Mouse (Mus musculus) heart, embryonic 15.5 days (tissue): ENCODE measurements around the gene Rgs16. TPM values are rescaled to one million over a fixed set of nuclear protein-coding genes. Genes with fewer than 3 reads are reported as not detected.

Experiments used
- ATAC-seq: fragments of 200-750 bp; cut with Nextera tagmentation; replicated peaks from 2 replicates; pipeline ENCODE4 v1.8.0; 2017; ENCODE audit warnings: low read depth, moderate TSS enrichment; ENCODE audit not compliant: insufficient number of reproducible peaks, insufficient read depth, low FRiP score
- H3K27ac ChIP-seq: fragments of 300-500 bp; sonication (generic); 2 replicates; pipeline ENCODE4 v1.5.1; 2015; ENCODE audit warnings: mild to moderate bottlenecking, inconsistent platforms
- H3K27me3 ChIP-seq: fragments of 300-500 bp; sonication (generic); 2 replicates; pipeline ENCODE4 v1.6.1; 2015; ENCODE audit warnings: inconsistent platforms
- H3K36me3 ChIP-seq: fragments of 300-500 bp; sonication (generic); 2 replicates; pipeline ENCODE4 v1.6.1; 2015; ENCODE audit warnings: mild to moderate bottlenecking, inconsistent platforms
- H3K4me1 ChIP-seq: fragments of 300-500 bp; sonication (generic); replicated peaks from 2 replicates; pipeline ENCODE4 v1.6.1; 2015; ENCODE audit warnings: inconsistent platforms
- H3K4me2 ChIP-seq: fragments of 300-500 bp; sonication (generic); 2 replicates; pipeline ENCODE4 v1.6.1; 2015; ENCODE audit warnings: inconsistent platforms, mild to moderate bottlenecking, moderate library complexity
- H3K4me3 ChIP-seq: fragments of 300-500 bp; sonication (generic); 2 replicates; pipeline ENCODE4 v1.5.1; 2015; ENCODE audit warnings: mild to moderate bottlenecking, inconsistent platforms
- H3K9ac ChIP-seq: fragments of 300-500 bp; sonication (generic); 2 replicates; pipeline ENCODE4 v1.6.1; 2015; ENCODE audit warnings: mild to moderate bottlenecking, inconsistent platforms
- H3K9me3 ChIP-seq: fragments of 300-500 bp; sonication (generic); replicated peaks from 2 replicates; pipeline ENCODE4 v1.6.1; 2016; ENCODE audit warnings: inconsistent platforms
- WGBS: fragments of 180-500 bp; shearing (Covaris S2); methylation state at CpG from one replicate; pipeline ENCODE4 v1.1.7; 2015; ENCODE audit warnings: mixed read lengths; 5-methylcytosine and 5-hydroxymethylcytosine counted together
- polyA plus RNA-seq: library from polyadenylated mRNA; unstranded; fragments of >200 nt; fragmentation: Nextera tagmentation; extraction: Ambion mirVana; gene quantifications from 2 replicates; pipeline ENCODE4 v1.2.1, GENCODE M21; 2015

Gene Rgs16
- polyA plus RNA-seq = 5.9 and 6.4 TPM in 2 replicates

DNA sequence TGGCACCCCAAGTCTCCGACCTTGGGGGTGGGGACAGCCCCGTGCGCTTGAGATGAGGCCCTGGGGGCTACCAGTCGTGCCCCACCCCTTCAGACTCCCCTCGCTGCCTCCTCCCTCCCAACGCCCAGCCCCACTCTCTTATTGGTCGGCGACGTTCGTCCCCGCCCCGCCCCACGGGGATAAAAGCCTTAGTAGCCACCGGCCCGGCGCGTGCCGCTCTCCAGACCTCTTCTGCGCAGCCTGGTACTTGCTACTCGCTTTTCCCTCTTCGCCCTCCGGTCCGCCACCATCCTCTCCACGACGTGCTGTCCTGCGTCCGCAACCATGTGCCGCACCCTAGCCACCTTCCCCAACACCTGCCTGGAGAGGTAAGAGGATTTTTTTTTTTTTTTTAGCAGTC lies at the start of gene Rgs16:
TSS of gene Rgs16 (plus strand) at position 205 of the 400 bp plus-strand sequence.
- Histone ChIP-seq H3K4me3 (peak within 1 kb of the TSS; percentile 52), H3K4me2 (peak within 1 kb of the TSS; percentile 81), H3K27ac (no peak within 1 kb of the TSS), H3K36me3 (no peaks in the 10 kb centered on the region), H3K4me1 (peaks cover 29% of the 10 kb centered on the region), H3K9ac (peak within 1 kb of the TSS; percentile 52), H3K27me3 (peaks cover 37% of the 10 kb centered on the region), H3K9me3 (no peaks in the 10 kb centered on the region)
- peak; percentile 75 for ATAC-seq
- under 1% methylated on average over 28 of the region's 28 CpGs for WGBS

DNA sequence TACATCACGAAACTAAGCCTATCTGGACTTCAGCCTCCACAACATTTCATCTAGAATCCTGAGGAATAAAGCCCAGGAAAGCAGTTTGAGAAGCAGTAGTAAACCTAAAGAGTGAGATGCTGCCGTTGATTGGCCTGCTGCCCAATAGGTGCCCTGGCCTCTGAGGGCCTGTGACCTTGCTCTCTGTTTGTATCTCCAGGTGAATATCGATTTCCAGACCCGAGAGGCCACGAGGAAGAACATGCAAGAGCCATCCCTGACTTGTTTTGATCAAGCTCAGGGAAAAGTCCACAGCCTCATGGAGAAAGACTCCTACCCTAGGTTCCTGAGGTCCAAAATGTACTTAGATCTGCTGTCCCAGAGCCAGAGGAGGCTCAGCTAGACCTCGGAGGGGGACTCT lies 47.6 kb upstream of the Rgs16 start:
- WGBS = 76% methylated on average over 6 of the region's 6 CpGs
- no peak overlapping the region for H3K27ac ChIP-seq

DNA sequence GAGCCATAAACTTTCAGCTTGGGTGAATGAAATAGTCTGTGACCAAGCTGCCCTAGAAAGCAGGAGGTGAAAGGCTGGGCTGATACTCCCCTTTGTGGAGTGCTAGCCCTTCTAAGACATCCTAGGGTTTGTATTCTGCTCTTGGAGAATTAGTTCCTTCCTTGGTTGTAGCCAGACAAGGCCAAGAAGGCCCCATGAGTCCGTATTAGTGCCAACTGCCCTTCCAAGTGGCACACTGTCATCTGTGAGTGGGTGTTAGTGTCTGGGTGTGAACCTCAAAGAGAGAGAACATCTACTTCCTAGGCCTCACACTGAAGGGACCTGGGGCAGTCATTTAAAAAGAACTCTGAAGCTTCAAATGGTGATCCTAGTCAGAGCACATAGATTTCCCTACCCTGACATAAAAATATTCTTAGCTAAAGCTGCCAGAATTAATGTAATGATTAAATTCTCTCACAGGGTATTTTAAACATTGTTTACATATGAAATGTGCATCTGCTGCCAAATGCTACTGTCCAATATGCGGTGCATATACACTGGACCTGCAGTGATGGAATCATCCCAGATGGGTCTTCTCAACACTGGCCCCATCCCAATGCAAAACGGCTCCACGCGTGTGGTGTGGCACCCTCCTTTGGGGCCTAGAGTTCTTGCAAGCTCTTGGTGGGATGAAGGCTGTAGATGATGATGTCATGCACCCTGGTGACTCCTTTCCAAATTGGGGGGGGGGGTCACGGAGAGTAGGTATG lies 45.6 kb upstream of the Rgs16 start:
- Histone ChIP-seq H3K9ac (no peak overlapping the region), H3K27me3 (no peaks in the 10 kb centered on the region), H3K27ac (no peak overlapping the region), H3K9me3 (no peaks in the 10 kb centered on the region), H3K4me3 (no peak overlapping the region), H3K36me3 (no peaks in the 10 kb centered on the region), H3K4me2 (no peak overlapping the region), H3K4me1 (no peaks in the 10 kb centered on the region)
- no peak for ATAC-seq
- WGBS = 83% methylated on average over 6 of the region's 6 CpGs

More for the DNA sequence above, 47.6 kb upstream of the Rgs16 start:
- Histone ChIP-seq H3K27me3 (no peaks in the 10 kb centered on the region), H3K9ac (no peak overlapping the region), H3K4me3 (no peak overlapping the region), H3K9me3 (no peaks in the 10 kb centered on the region), H3K36me3 (no peaks in the 10 kb centered on the region), H3K4me2 (no peak overlapping the region), H3K4me1 (no peaks in the 10 kb centered on the region)
- ATAC-seq = no peak

DNA sequence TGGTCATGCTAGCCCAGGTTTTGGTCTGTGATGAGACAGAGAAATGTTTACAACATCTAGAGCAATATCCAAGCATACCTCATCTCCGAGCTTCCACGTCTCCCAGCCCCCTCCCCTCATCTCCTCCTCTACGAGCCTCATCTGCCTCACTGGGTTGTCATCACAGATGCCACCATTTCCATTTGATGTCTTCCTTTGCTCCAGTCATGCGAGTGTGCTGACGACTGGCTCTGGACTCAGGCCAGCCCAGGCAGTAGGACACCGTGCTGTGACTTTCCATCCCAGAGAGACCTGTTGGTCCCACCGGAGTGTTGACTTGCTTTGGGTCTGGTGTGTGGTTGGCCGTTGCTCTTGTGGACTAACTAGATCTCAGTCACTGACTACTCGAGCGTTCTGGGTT lies 44.8 kb upstream of the Rgs16 start:
- H3K27ac ChIP-seq = no peak overlapping the region
- H3K9me3 ChIP-seq = no peaks in the 10 kb centered on the region
- no peaks in the 10 kb centered on the region for H3K4me1 ChIP-seq
- H3K9ac ChIP-seq = no peak overlapping the region
- 75% methylated on average over 10 of the region's 10 CpGs for WGBS
- ATAC-seq = no peak
- H3K4me3 ChIP-seq = no peak overlapping the region
- H3K4me2 ChIP-seq = no peak overlapping the region
- no peaks in the 10 kb centered on the region for H3K27me3 ChIP-seq
- H3K36me3 ChIP-seq = no peaks in the 10 kb centered on the region

DNA sequence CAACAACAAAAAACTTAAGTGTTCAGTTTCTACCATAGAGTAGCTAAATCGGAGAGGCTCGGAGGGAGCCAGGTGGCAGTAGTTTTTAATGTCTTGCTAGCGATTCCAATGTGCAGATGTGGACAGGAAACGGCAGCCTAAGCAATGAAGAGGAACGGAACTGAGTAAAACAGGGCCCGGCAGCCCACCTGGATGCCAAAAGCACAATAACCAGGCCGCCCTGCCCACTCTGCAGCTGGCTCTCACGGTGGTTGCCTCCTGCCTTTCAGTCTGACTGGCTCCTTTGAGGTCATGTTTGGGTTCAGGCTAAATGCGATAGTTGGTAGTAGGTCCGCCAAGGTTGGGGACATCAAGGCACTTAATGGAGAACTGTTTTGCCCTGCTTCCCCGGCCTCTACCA lies 44.1 kb upstream of the Rgs16 start:
- H3K4me1 ChIP-seq = no peaks in the 10 kb centered on the region
- H3K4me3 ChIP-seq = no peak overlapping the region
- H3K9ac ChIP-seq = no peak overlapping the region
- H3K27ac ChIP-seq = no peak overlapping the region
- no peaks in the 10 kb centered on the region for H3K27me3 ChIP-seq
- WGBS = 91% methylated on average over 11 of the region's 11 CpGs
- no peaks in the 10 kb centered on the region for H3K9me3 ChIP-seq
- no peak overlapping the region for H3K4me2 ChIP-seq
- H3K36me3 ChIP-seq = no peaks in the 10 kb centered on the region
- ATAC-seq = no peak

DNA sequence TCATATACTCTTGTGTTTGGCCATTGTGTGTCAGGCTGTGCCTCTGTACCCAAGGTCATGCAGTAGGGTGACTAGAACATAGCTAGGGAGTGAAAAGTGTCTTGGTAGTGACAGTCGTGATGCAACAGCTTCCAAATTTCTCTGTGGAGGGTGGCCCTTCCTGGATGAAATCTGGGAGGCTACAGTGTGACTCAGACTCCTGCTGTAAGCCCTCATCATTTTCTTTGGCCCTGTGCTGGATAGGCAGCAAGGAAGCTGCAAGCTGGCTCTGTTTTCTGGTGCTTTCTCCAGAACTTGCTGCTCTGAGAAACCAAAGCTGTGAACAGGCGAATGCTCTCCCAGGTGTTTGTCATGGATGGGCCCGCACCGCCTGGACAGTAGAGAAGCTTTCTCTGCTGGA lies 43.6 kb upstream of the Rgs16 start:
- Histone ChIP-seq H3K36me3 (no peaks in the 10 kb centered on the region), H3K9me3 (no peaks in the 10 kb centered on the region), H3K27me3 (no peaks in the 10 kb centered on the region), H3K27ac (no peak overlapping the region), H3K4me3 (no peak overlapping the region), H3K9ac (no peak overlapping the region), H3K4me1 (no peaks in the 10 kb centered on the region), H3K4me2 (no peak overlapping the region)
- no peak for ATAC-seq
- WGBS = 90% methylated on average over 4 of the region's 4 CpGs

DNA sequence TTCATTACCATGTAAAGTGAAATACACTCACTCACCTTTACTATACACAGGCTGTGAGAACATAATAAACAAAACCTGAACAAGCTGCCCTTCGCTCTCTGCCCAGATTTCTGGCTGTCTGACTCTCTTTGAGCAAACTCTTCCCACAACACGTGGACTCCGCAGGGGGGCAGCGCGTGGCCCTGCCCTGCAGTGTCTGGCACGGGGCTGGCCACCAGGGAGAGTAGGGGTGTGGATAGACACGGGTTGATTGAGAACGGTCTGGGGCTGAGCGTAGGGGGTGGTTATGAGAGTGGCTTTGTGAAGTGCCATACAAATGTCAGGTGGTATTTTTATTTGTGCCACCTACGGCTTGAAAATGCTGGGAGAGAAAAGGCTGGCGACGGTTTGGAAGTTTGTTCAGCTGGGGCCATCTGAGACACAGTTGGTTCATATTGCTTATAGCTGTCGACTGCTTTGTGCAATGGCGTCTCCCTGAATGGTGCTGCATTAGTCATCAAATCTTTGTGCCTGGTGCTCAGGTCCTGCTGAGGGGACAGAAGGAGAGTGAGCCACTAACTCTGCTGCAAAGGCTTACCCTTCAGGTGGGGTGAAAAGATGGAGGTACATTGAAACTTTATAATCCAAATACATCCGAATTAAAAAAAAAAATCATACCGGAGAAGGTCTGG lies 42.4 kb upstream of the Rgs16 start:
- Histone ChIP-seq H3K4me1 (peaks cover 2% of the 10 kb centered on the region; the same call in 1 of the 2 replicates), H3K27me3 (no peaks in the 10 kb centered on the region), H3K36me3 (no peaks in the 10 kb centered on the region), H3K4me3 (no peak overlapping the region), H3K9me3 (no peaks in the 10 kb centered on the region), H3K4me2 (no peak overlapping the region), H3K27ac (no peak overlapping the region), H3K9ac (no peak overlapping the region)
- ATAC-seq = no peak
- 72% methylated on average over 16 of the region's 16 CpGs for WGBS

DNA sequence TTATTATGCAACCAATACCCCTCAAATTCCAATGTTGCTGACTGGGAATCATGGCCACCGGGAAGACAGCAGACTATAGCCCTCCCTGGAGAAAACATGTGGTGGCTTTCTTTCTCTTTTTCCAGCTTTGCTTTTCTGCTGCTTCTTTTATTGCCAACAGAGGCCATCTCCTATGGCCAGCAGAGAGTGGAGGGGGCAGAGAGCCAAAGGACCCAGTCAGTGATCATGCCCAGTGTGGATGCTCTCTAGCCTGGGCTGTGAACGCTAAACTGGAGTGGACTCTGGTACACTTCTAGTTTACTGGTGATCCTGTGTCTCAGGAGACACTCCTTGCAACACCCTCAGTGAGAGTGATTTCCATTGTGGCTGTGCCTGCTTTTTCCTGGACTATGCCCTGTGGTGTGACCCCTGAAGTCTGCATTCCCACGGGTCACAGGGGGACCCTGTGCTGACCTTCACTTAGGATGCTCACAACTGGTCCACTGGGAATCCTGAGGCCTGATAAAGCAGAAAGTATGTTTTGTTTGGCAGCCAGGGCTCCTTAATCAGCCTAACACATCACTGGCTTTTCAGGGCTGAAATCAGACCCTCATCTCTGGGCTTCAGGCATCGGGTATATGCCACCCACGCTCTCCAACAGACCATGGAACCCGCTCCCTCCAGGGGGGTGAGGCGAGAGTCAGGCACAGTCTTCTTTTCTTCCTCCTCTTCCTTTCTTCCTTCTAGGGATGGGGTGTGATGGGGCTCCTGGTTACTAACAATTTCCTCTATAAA lies 41.7 kb upstream of the Rgs16 start:
- H3K36me3 ChIP-seq = no peaks in the 10 kb centered on the region
- ATAC-seq = no peak
- no peak overlapping the region for H3K4me2 ChIP-seq
- WGBS = 55% methylated on average over 7 of the region's 7 CpGs
- H3K4me1 ChIP-seq = peaks cover 10% of the 10 kb centered on the region
- no peak overlapping the region for H3K4me3 ChIP-seq
- no peak overlapping the region for H3K27ac ChIP-seq
- H3K27me3 ChIP-seq = no peaks in the 10 kb centered on the region
- H3K9me3 ChIP-seq = no peaks in the 10 kb centered on the region
- H3K9ac ChIP-seq = no peak overlapping the region

DNA sequence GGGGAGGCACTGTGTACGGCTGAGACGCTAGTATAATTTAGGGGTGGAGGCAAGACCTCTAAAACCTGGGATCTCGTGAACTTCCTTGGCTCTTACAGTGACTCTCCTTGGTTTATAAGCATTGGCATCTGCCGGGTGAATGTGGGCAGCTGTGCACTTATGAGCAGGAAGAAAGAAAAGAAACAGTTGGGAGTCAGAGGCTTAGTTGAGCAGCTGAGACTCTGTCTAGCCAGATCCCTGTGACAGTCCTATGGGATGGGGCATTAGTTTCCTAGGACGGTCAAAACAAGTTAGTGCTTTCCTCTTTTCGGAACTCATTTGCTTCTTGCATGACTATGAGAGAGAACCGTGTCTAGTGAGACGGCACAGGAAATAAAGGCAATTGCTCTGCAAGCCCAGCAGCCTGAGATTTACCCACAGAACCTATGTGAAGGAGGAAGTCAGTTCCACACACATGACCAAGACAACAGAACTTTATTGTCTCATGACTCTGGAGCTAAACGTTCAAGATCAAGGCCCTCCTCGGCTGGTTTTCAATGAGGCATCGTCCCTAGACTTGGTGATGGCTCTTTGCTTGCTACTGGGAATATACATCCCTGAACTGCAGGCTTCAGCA lies 39.6 kb upstream of the Rgs16 start:
- Histone ChIP-seq H3K4me1 (peaks cover 19% of the 10 kb centered on the region), H3K9ac (no peak overlapping the region), H3K27ac (no peak overlapping the region), H3K4me2 (no peak overlapping the region), H3K36me3 (no peaks in the 10 kb centered on the region), H3K9me3 (no peaks in the 10 kb centered on the region), H3K27me3 (no peaks in the 10 kb centered on the region), H3K4me3 (no peak overlapping the region)
- whole genome bisulfite sequencing = 78% methylated on average over 11 of the region's 11 CpGs
- ATAC-seq = no peak

DNA sequence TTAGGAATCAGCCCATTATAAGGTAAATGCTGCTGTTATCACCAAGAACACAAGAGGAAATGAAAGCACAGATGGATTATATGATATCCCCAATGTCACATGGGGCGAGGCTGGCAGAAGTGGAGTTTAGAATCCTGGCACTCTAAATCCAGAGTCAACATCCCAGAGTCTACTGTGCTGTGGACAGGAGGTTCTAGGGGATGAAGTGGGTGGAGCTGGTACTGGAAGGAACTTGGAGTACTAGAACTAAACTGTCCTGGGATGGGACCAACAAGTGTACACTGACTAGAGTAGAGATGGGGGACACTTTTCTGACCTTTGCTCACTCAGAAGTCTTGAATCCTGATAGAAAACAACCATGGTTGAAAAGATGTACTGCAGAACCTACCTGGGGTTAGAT lies 38.7 kb upstream of the Rgs16 start:
- Histone ChIP-seq H3K4me1 (peaks cover 19% of the 10 kb centered on the region), H3K9ac (no peak overlapping the region), H3K27me3 (no peaks in the 10 kb centered on the region), H3K36me3 (no peaks in the 10 kb centered on the region), H3K4me3 (no peak overlapping the region), H3K27ac (no peak overlapping the region), H3K9me3 (no peaks in the 10 kb centered on the region), H3K4me2 (no peak overlapping the region)
- no peak for ATAC-seq
- 80% methylated on average over 1 of the region's 1 CpGs for WGBS

DNA sequence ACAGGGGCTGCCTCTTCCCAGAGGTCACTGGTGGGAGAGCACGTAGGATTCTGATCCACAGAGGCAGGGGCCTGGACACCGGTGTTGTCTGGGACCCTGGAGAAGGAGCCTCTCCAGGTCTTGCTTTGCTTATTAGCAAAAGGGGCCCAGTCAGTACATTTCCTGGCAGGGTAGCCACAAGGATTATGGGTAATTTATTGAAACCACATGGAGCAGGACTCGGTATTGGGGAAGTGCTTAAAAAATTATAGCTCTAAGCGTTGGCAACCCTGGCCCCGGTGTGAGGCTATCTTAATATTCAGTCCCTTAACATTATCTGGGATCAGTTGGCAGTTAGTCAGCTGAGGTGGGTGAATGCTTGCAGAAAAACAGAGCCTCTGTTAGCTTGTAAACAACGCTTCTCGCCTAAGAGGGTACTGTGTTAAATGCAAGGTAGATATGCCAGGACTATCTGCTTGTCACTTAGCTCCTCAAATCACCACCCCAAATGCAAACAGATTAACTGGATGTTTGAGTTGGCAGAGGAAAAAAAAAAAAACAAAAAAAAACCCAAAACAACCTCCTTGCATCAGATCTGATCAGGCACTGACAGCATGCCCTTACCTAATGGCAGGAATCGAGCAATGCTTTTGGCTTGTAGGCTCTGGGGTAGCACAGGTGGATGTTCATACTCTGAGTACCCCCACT lies 37.8 kb upstream of the Rgs16 start:
- no peaks in the 10 kb centered on the region for H3K9me3 ChIP-seq
- no peak overlapping the region for H3K27ac ChIP-seq
- H3K27me3 ChIP-seq = no peaks in the 10 kb centered on the region
- H3K9ac ChIP-seq = no peak overlapping the region
- 72% methylated on average over 8 of the region's 8 CpGs for WGBS
- no peak overlapping the region for H3K4me2 ChIP-seq
- ATAC-seq = no peak
- H3K4me1 ChIP-seq = peaks cover 19% of the 10 kb centered on the region
- no peaks in the 10 kb centered on the region for H3K36me3 ChIP-seq
- no peak overlapping the region for H3K4me3 ChIP-seq
